Mouse (Mus musculus): ENCODE measurements around the gene Dph7. TPM values are rescaled to one million over a fixed set of nuclear protein-coding genes. Genes with fewer than 3 reads are reported as not detected.
"Not testable (repeated sequence)": the region's sequence is repeated elsewhere in the genome, so short reads cannot be mapped to it uniquely, and the experiment has no call there.

Dph7 gene
- total RNA-seq, 2 experiments from 2014 or later: 29.7 TPM

GRCm38 (mm10) chr2:24960910-24961309, 1.3 kb upstream of the Dph7 start:
- DNase-seq (ENCODE audit: low spot score in 2 of 2): no peak

- no peak for DNase-seq (ENCODE audit: low spot score in 2 of 2)
These were observed 8.2 kb downstream of the Dph7 start for GRCm38 (mm10) chr2:24970386-24970785.

- DNase-seq (ENCODE audit: low spot score in 2 of 2): not testable (repeated sequence)
These were observed 12.3 kb downstream of the Dph7 start for GRCm38 (mm10) chr2:24974452-24974851.

- DNase-seq (ENCODE audit: low spot score in 2 of 2): peak; percentile 93 to 98
These were observed 12.9 kb downstream of the Dph7 start, which contains the start of gene Mrpl41 for GRCm38 (mm10) chr2:24974906-24975703. Mrpl41 (minus strand) TSS chr2:24975098.

GRCm38 (mm10) chr2:24975704-24976297, 13.6 kb downstream of the Dph7 start, which contains the start of gene Pnpla7:
Pnpla7 (plus strand) TSS chr2:24976033.
- peak; percentile 50 to 79 for DNase-seq (ENCODE audit: low spot score in 2 of 2)

- DNase-seq (ENCODE audit: low spot score in 2 of 2): no peak
These were observed 14.8 kb downstream of the Dph7 start for GRCm38 (mm10) chr2:24976960-24977359.

GRCm38 (mm10) chr2:24987762-24988161, 25.6 kb downstream of the Dph7 start:
- no peak for DNase-seq (ENCODE audit: low spot score in 2 of 2)

GRCm38 (mm10) chr2:24995332-24995731, 33.1 kb downstream of the Dph7 start:
- DNase-seq (ENCODE audit: low spot score in 2 of 2): no peak

- DNase-seq (ENCODE audit: low spot score in 2 of 2): no peak
These were observed 34.3 kb downstream of the Dph7 start for GRCm38 (mm10) chr2:24996471-24996870.

- peak; percentile 16 to 40 for DNase-seq (ENCODE audit: low spot score in 2 of 2)
These were observed 38.5 kb downstream of the Dph7 start for GRCm38 (mm10) chr2:25000544-25001235.

- no peak for DNase-seq (ENCODE audit: low spot score in 2 of 2)
These were observed 42.0 kb downstream of the Dph7 start for GRCm38 (mm10) chr2:25003946-25004786.

GRCm38 (mm10) chr2:25006767-25007166, 44.6 kb downstream of the Dph7 start:
- DNase-seq (ENCODE audit: low spot score in 2 of 2): no peak

- DNase-seq (ENCODE audit: low spot score in 2 of 2): no peak
These were observed 46.0 kb downstream of the Dph7 start for GRCm38 (mm10) chr2:25008250-25008649.

Small RNAs within 50 kb of the gene (microRNA-seq; reads per million reads assigned to microRNA genes)
- gene Gm22875: 0 reads per million in 2 experiments

Other genes with a start within 250 kb of the Dph7 start
- gene Cacna1b, start 199.2 kb upstream of the Dph7 start, total RNA-seq (2021): 100 to 1,000 TPM in 1 of 2 experiments, 10 to 100 TPM in 1; 94.8 to 105 TPM
- gene Ehmt1, start 42.8 kb upstream of the Dph7 start, total RNA-seq (2021): 10 to 100 TPM; 74.8 to 75.6 TPM
- gene Arrdc1, start 27.1 kb upstream of the Dph7 start, total RNA-seq (2021): 10 to 100 TPM; 16.5 to 17.5 TPM
- 10 to 100 TPM; 34.6 to 36.8 TPM for gene Zmynd19, start 12.6 kb upstream of the Dph7 start, total RNA-seq (2021)
- gene Mrpl41, start 12.7 kb downstream of the Dph7 start, total RNA-seq (2021): 10 to 100 TPM; 96.8 to 99.2 TPM
- gene Pnpla7, start 13.6 kb downstream of the Dph7 start, total RNA-seq (2021): 10 to 100 TPM; 23.8 to 24.7 TPM
- gene Nsmf, start 92.0 kb downstream of the Dph7 start, total RNA-seq (2021): 1,000 to 10,000 TPM in 1 of 2 experiments, 100 to 1,000 TPM in 1; 982 to 1,031 TPM
- gene Entpd8, start 117.9 kb downstream of the Dph7 start, total RNA-seq (2021): not detected
- not detected for gene Noxa1, start 132.7 kb downstream of the Dph7 start, total RNA-seq (2021)
- gene Nrarp, start 218.4 kb downstream of the Dph7 start, total RNA-seq (2021): 10 to 100 TPM; 38.1 to 49.8 TPM
- 1 to 10 TPM; 1.7 to 2.0 TPM for gene Tor4a, start 234.5 kb downstream of the Dph7 start, total RNA-seq (2021)
- gene Nelfb, start 249.1 kb downstream of the Dph7 start, total RNA-seq (2021): 10 to 100 TPM; 50.7 to 51.7 TPM

Data from layer of hippocampus, postnatal 14 days (tissue).